Mouse (Mus musculus): ENCODE results near the gene Fbxo34.

GRCm38 (mm10) chr14:47432987-47433386 is 17.2 kb upstream of the Fbxo34 start:
- no peak for TF ChIP-seq CTCF (IDR thresholded peaks at IDR 0.05; ENCODE audit: control insufficient read depth, insufficient read depth, low read length)
- TF ChIP-seq POLR2A (IDR thresholded peaks at IDR 0.05; ENCODE audit: borderline replicate concordance, control insufficient read depth, low read depth, low read length): no peak
